Mouse (Mus musculus) gastrocnemius, postnatal 36 days (tissue): ENCODE results near the gene Cacna1s. TPM values are rescaled to one million over a fixed set of nuclear protein-coding genes. Genes with fewer than 3 reads are reported as not detected.

Source experiments
- DNase-seq, 2 experiments: peaks; one replicate each; pipeline ENCODE4 v3.0.0; 2022
- intact Hi-C: fragments of 180-260 bp; cut with DNase I; formaldehyde crosslinking; loops from one replicate; pipeline ENCODE4 v1.15.1; 2025
- total RNA-seq, 2 experiments: library from RNA; stranded (reverse); gene quantifications; 2 replicates each; pipeline ENCODE4 v1.2.3; 2021

Cacna1s gene
- total RNA-seq, 2 experiments from 2014 or later: 697 to 835 TPM

DNA sequence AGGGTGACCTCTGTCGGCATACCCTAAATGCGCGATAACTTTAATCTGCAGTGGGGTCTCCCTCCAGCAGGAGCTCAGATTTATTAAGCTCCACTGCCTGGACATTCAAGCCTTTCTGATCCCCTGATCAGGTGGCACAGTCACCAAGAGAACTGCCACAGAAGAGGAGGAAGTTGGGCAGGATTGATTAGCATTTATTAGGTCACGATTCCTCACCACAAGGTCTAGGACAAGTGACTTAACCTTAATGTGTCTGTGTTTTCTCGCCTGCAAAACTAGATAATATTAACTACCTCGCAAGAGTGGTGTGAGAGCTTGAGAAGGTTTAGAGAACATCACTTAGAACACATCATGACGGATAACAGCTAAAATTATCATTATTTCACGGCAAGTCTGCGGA is 4.7 kb upstream of the Cacna1s start:
- intact Hi-C loops: no loop called here
- no peak for DNase-seq

DNA sequence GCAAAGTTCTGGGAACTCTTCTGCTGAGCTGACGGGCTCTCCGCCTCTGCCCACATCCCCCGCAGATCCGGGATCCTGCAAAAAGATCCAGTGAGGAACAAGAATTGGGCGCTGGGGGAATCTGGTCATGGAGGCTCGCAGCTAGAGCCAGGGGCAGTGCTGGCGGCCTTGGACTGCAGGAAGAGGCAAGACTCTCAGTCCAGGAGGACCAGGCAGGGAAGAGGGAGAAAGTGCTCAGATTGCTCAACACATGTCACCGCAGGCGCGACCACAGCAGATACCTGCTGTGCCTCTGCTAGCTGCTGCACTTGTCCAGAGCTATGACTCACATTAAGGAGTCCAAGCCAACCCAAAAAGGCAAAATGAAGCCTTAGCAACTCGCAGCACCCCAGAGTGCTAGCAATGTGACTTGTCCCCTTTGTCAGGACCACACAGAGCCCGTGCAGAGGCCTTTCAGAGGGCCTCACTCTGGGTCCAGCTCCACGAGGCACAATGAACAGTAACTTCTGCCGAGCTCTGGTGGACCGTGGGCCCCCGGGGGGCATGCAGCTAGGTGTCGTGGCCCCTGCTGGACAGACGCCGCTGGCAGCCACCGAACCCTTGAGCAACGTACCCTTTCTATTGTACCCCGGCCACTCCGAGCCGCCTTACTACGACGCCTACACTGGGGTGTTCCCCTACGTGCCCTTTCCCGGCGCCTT is 2.1 kb upstream of the Cacna1s start, which contains the start of gene Ascl5:
Gene Ascl5, plus strand, starts transcription at position 493 of the 701 bp plus-strand sequence.
- DNase-seq: no peak
- intact Hi-C loops: no loop called here

DNA sequence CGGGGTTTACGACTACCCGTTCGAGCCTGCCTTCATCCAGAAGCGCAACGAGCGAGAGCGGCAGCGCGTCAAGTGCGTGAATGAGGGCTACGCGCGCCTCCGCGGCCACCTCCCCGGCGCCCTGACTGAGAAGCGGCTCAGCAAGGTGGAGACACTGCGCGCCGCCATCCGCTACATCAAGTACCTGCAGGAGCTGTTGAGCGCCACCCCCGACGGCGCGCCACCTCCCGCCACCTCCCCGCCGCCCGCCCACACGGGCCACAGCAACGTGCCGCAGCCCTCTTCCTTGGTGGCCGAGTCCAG is 1.6 kb upstream of the Cacna1s start:
- DNase-seq: no peak
- intact Hi-C loops: no loop called here

DNA sequence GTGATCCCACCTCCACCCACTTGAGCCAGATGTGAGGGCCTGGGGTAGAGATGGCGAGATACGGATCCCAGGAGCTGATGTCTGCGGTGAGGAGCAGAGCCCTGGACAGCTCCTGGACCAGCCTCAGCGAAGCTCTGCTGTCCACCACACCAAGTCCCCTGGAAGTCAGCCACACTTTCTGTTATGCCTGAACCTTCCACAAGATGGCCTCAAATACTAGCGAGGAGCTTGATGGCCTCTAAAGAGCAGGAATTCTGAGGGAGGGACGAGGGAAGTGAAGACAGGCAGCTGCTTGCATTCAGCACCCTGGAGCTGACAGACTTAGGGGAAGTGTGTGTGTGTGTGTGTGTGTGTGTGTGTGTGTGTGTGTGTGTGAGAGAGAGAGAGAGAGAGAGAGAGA is 1.1 kb upstream of the Cacna1s start:
- intact Hi-C loops: no loop called here
- DNase-seq: peak; percentile 27 to 64

DNA sequence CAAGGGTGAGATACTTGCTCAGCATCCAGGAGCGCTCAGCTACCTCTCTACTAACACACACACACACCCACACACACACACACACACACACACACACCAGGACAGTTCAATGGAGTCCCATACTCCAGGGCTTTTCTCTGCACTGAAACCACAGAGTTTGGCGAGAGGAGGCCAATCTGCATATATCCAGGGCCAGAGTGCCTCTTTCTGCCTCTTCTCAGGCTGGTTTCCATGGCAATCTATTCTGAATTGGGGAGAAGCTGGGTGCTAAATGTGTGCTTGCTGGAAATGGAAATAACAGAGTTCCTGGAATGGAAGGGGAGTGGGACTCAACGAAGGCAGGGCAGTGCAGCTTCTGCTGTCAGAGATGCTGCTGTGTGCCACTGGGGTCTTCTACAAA is 3.2 kb downstream of the Cacna1s start:
- no peak for DNase-seq
- intact Hi-C loops: no loop called here

DNA sequence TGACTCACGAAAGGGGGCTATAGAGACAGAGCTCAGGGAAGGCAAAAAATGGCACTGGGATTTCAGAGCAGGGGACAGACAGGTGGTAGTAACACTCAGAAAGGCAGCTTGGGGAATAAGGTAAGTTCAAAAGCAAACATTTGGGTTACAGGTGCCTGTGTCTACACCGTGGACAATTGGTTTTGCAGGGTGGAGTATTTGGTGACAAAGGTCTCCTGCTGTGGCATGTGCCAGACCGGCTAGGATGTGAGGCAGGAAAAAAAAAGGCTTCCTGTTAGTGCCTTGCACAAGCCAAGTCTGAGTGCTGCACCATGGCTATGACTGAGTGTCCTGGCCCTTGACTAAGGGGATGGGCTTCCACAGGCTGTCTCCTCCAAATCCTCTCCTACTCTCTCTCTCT is 6.0 kb downstream of the Cacna1s start:
- intact Hi-C loops: no loop called here
- no peak for DNase-seq

DNA sequence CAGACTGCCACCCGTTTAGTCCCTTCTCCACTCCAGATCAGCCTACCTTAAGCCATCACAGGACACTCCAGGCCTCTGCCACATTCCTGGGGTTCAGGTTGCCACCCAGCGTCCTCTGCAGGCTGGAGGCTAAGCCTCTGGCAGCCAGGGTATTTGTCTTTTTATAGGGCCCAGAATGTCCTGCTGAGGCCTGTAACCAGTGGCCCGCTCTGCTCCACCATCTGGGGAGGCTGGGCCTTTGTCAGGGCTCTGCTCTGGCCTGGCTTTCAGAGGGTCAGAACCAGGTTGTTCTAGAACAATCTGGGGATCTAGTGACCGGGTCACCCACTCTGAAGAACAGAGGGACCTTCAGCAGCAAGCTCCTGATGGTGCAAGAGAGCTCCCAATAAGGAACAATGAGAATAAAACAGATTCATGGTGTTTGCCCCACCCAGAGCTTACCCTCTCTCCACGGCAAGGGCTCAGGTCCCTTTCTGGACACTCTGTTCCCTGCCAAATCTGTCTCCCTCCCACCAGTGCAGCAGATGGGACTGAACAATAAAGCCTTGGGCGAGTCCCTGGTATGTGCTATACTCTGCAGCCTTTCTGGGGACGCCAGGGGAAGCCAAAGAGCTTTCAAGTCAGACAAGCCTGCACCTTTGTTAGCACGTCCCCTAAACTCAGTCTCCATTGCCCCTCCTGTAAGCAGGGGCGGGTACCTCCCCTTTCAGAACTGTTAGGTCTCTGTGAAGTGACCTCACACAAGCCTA is 8.7 kb downstream of the Cacna1s start:
- intact Hi-C loops: no loop called here
- peak; percentile 57 for DNase-seq

DNA sequence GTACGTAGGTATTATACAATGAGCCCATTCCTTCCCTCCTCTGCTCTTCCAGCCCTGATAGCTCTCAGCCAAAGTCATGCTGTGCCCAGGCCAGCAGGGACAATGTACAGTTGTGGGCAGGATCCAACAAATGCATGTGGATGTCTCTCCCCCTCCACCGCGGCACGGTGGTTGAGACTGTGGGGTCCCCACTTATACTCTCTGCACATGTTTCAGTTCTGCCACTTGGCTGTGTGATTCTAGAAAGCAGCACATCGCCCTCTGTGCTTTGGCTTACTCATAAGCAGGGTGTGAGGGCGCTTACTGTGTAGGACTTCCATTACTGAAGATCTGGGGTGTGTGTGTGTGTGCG is 9.2 kb downstream of the Cacna1s start:
- intact Hi-C loops: no loop called here
- no peak for DNase-seq

DNA sequence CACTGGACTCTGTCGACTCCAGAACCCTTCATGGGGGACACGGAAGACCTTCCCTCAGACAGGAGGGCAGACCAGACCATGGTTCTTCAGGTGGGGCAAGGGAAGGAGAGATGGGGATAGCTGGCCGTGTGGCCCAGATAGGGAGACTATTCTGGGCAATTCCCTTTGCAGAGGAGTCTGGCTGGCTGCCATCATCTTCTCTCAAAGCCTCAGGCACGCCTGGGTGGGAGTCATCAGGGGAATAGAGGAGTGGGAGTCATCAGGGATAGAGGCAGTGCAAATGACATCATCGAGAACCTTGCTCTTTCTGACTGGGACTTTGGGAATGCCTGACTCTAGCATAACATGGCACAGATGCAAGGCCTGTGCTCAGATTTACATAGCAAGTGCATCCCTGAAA is 11.4 kb downstream of the Cacna1s start:
- intact Hi-C loops: no loop called here
- no peak for DNase-seq

DNA sequence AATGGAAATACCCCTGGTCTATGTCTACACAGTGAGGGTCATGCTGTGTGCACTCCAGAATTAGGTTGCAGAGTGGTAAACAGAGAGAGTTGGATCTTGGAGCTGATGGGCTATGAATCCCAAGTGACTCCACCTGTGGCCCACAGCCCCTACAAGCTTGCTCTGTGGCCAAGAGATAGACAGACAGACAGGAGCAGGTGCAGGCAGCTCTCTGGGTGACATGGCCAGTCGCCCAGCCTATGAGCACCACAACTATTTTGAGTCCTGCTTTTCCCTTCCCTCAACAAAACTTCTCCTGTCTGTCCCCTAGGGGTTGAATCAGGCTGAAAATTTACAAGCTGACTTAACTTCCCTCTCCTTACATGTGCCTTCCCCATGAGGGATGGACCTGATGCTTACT is 14.1 kb downstream of the Cacna1s start:
- peak; percentile 47 to 50 for DNase-seq
- intact Hi-C loops: no loop called here

DNA sequence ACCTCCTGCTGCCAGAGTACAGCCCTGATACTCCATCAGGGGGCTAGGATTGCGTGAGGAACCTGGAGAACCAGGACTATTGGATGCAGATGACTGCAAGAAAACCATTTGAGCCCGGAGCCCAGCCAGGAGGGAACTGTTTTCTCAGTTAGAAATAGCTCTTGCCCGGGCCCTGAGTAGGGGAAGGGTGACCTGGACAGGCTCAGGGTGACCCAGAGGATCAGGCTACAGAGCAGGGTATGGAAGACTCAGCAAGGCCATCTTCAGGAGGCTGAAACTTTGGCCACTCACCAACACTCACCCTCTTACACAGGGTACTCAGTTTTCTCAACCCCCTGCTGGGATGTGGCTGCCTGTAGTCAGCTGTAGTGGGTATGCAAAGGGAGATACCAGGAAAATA is 15.0 kb downstream of the Cacna1s start:
- intact Hi-C loops: no loop called here

DNA sequence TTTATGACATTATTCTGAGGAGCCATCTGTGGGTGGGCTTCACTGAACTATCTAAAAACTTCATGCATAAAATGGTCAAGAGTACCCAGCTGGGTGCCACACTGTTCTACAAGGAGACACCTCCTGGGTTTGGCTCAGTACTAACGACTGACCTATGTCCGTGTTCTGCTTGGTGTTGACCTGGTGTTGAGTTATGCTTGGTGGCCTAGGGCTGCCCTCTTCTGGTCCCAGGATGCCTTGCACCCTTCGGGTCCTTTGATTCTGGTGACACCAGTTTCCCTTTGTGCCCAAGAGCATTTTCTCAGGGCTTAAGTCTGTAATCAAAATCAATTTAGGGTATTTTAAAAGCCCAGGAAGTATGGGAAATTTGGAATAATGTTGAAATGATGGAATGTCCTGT is 23.5 kb downstream of the Cacna1s start:
- intact Hi-C loops: loop anchor here (1.0 kb wide), 1 partner anchor 24 kb away; the partner anchor contains the start of gene Cacna1s
- peak; percentile 38 to 47 for DNase-seq

More for the DNA sequence above, 15.0 kb downstream of the Cacna1s start:
- DNase-seq: peak; percentile 39 to 51

DNA sequence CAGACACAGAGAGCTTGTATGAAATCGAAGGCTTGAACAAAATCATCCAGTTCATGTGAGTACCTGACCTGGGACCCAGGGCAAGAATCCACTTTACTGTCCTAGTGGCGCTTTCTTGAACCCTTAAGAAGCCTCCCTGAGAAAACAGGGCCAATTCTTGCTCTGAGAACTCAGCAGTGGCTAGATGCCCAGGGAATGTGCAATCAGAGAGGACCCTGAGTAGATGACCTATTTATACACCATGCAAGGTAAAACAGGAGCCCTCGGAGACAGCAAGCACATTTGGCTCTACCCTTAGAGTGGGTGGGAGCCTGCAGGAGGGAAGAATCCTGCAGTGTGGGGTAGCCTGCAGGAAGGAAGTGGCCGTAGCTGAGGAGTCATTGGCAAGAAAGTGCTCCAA is 25.1 kb downstream of the Cacna1s start:
- DNase-seq: peak in 1 of 2 experiments; percentile 36
- intact Hi-C loops: no loop called here

DNA sequence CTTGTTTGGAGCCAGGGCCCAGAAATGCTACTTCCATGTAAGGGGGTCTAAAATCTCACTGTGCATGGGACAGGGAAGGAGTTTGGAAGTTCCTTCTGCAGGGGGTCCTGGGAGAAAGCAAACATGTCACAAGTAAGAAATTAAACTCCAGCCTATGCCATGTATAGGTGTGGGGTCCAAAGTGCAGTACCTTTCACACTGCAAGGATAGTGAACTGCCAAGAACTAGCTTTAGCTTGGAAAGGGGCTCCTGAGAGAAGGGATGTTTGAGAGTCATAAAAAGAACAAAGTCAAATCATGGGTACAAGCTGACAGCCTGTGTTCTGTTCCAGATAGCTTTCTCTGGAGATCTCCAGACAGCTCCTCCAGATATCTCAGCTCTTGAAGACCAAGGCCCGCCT is 28.6 kb downstream of the Cacna1s start:
- intact Hi-C loops: no loop called here
- DNase-seq: no peak

DNA sequence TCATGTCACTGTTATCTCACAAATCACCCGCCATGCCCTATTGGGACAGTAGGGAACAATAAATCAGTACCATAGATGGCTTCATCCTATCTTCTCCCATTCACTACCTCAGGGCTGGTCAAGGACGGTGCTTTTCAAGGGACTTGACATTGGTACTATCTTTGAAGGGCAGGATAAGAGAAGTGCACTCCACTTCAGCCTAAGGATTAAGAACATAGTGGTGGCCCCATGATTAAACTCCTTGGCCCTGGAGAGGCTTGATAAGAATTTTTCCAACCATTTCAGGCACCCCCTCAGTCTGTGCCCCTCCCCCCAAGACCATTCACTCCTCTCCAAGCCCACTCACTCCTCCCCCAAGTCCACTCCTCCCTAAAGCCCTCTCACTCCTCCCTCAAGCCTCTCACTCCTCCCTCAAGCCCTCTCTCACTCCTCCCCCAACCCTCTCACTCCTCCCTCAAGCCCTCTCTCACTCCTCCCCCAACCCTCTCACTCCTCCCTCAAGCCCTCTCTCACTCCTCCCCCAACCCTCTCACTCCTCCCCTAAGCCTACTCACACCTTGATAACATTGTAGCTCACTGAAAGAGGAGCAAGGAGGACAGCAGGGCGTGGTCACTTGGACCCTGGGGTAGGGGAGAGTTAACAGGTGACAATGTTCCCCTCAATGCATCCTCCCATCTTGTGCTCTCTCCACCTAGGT is 33.6 kb downstream of the Cacna1s start:
- intact Hi-C loops: no loop called here
- no peak for DNase-seq

DNA sequence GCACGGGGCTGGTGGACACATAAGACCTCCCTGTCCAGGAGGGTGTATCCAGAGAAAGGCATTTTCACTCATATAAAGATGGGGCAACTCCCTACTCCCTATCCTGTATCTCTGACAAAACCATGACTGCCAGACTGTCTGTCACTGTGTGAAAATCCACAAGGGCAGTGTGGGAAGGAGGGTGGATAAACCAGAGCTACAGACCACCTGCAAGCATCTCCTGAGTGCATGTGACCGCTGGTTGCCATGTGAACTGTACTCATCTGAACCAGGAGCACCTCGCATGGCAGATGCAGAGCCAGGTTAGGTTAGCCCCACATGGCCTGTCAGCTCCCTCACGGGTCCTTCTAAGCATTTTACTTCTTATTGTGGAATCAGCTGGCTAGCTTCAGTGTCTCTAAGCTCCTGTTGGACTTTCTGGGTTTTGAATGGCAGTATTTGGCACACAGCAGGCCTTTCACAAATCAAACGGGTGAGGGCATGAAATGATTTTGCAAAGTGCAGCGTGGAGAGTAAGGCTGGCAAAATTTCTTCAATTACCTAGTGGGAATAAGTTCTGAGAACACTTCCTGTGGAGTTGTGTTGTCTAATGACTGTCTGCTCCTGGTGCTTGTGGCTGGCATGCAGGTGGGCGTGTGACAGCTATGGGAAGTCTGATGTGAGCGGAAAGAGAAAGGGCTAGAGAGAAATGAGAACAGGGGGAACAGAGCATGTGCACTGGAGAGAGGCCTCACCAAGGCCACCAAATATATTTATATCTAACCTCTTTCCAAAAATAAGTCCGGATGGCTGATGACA is 37.0 kb downstream of the Cacna1s start:
- intact Hi-C loops: no loop called here
- DNase-seq: no peak

DNA sequence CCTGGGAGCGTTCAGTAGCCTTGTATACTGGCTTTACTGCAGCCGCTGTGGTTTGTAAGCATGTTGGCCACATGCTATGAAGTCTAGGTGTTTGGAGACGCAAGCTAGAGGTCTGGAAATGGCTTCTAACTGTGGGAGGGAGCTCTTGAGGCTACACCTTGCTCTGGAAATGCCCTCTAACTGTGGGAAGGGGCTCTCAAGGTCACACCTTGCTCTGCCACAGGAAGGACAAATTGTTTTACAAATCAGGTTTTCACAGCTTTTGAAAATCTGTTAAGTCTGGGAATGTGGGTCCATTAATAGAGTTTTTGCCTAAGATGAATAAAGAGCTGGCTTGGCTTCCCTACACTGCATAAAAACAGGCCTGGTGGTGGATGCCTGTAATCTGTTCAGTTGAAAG is 41.2 kb downstream of the Cacna1s start:
- intact Hi-C loops: no loop called here
- no peak for DNase-seq

DNA sequence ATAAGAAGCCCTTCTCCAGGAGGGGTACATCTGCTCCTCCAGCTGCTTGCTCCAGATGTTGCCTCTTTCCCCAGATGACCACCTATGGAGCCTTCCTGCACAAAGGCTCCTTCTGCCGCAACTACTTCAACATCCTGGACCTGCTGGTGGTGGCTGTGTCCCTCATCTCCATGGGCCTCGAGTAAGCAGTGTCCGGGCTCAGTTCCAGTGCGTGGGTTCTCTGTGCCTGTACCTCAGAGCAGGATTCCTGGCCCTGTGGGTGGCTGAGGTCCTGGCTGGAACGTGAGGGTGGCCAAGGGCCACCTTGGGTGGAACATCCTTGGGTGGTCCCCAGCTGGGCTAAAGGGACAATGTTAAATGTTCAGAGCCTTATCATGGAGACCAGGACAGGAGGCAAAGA is 42.3 kb downstream of the Cacna1s start:
- intact Hi-C loops: no loop called here
- DNase-seq: no peak

DNA sequence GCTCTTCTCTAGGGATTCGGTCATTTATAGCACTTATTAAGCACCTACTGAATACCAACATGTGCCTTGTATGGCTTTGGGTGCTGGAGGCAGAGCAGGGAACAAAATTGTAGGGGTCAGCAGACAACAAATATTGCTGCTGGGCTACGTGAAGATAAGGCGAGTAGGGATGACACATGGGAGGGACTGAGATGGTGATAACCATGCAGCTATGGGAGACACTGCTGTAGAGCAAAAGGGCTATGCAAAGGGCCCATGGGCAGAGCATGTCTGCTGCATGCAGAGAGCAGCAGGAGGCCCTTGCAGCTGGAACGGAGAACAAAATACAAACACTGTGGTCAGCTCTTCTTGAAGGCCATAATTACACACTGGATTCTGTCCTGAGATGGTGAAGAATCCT is 49.5 kb downstream of the Cacna1s start:
- no peak for DNase-seq
- intact Hi-C loops: no loop called here

DNA sequence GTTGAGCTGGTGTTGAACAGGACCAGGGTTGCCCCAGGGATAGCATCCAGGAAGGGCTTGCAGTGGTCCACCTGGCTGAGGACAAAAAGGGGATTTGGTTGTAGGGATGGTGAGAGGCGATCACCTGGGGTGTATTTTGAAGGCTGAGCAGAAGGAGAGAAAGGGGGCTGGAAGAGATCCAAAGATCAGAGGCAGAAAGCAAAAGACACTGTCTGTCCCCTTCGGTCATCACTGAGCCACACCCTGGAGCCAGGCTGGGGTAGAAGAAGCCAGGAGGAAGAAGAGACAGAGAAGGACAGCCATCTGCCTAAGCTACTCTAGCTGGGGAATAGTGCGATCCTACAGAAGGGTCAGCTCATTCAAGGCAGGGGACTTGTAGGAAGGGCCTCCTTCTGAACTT is 50.0 kb downstream of the Cacna1s start:
- intact Hi-C loops: no loop called here

DNA sequence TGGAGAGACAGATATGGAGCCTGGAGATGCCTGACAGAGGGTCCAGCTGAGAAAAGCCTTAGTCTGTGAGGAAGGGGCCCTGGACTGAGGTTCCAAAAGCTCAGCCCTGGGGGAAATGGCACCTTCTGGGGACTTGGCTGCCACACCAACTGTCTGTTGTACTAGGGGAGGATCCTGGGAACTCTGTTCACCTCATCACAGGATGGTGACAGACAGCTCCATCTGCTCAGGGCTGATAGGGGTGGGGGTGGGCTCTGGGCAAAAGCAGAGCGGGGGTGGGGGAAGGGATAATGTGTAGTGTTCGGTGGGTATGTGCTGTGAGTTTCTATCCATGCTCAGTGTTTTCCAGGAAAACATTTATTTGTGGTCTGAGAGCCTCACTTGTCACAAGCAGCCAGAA is 50.4 kb downstream of the Cacna1s start:
- intact Hi-C loops: no loop called here
- DNase-seq: no peak

More for the DNA sequence above, 50.0 kb downstream of the Cacna1s start:
- DNase-seq: no peak
